16 mouse cellular contexts compared by ENCODE assay signal in the genomic region with DNA sequence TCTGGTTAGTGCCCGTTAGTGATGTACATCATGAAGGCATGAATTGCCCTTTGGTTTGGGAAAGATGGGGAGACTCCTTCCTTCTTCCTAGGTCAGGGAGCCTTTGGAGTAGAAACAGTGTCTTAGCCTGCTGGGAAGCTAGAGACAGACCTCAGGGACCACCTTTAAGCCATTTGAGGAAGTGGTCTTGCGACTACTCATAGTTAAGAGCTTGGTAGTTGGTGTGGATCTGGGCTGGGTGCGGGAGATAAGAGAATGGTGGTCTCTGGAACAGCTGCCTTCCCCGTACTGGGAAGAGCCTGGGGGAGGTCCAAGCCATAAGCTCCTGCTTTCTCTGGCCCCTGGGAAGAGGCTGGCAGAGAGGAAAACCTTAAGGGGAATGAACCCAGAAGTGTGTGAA. TPM values are rescaled to one million over a fixed set of nuclear protein-coding genes. Genes with fewer than 3 reads are reported as not detected.
DNase-seq lines count a peak whose midpoint lies in the region; ATAC-seq and TF ChIP-seq lines count a peak whose summit lies in the region.
"Had no signal": no experiment of that assay in that cellular context is flagged by ENCODE, and none has a peak within 500 bp of the region (broad histone marks: within the 10 kb centered on the region; RNA-seq: fewer than 3 reads in every experiment).

No protein-coding gene starts in this region.

- peaks cover 1% of the 10 kb centered on the region; the same call in 1 of the 2 replicates for H3K4me1 ChIP-seq in cortical plate, adult 2 months (ENCODE audit: control insufficient read depth, insufficient read depth, low read length)
- peaks cover 43% of the 10 kb centered on the region for H3K4me1 ChIP-seq in hindbrain, embryonic 16.5 days (ENCODE audit: control insufficient read depth, insufficient read depth, low read depth, low read length)
- peaks cover 28% of the 10 kb centered on the region for H3K4me1 ChIP-seq in olfactory bulb, adult 2 months (ENCODE audit: control insufficient read depth, insufficient read depth, low read length)

- no peaks in the 10 kb centered on the region for H3K36me3 ChIP-seq in hindbrain, embryonic 16.5 days (ENCODE audit: control insufficient read depth, insufficient read depth, low read length)
- H3K36me3 ChIP-seq: limb, embryonic 13.5 days had no signal

- 47% methylated on average over 4 of the region's 4 CpGs for WGBS in hindbrain, embryonic 16.5 days
- 25% methylated on average over 4 of the region's 4 CpGs for WGBS in olfactory bulb, adult 2 months

- peaks cover 13% of the 10 kb centered on the region for H3K27me3 ChIP-seq in hindbrain, embryonic 16.5 days (replicated peaks; ENCODE audit: control insufficient read depth, insufficient read depth, low read length)
- H3K27me3 ChIP-seq: CH12.LX had no signal

- H3K27ac ChIP-seq in left cerebral cortex, adult 2 months = peak overlapping the region; percentile 6; the same call in 1 of the 2 replicates
- H3K27ac ChIP-seq in cortical plate, adult 2 months (ENCODE audit: insufficient read depth, low read length) = no peak overlapping the region
- no peak overlapping the region for H3K27ac ChIP-seq in hindbrain, embryonic 16.5 days (ENCODE audit: low read depth, low read length)
- H3K27ac ChIP-seq in olfactory bulb, adult 2 months (ENCODE audit: insufficient read depth, low read depth, low read length) = no peak overlapping the region
- H3K27ac ChIP-seq: limb, embryonic 13.5 days had no signal

- H3K9ac ChIP-seq in hindbrain, embryonic 16.5 days (ENCODE audit: low read depth, low read length) = peak overlapping the region; percentile 97; the same call in 1 of the 2 replicates
- H3K9ac ChIP-seq: limb, embryonic 13.5 days had no signal

- intact Hi-C loops in left cerebral cortex, adult 2 months (cut with DNase I) = loop anchor here (5.0 kb wide), 2 partner anchors 119 to 189 kb away; no protein-coding TSS in a partner anchor

- DNase-seq in left cerebral cortex, adult 2 months (ENCODE audit: extremely low spot score in 1 of 2, low spot score in 2 of 2) = peak in 1 of 2 experiments; percentile 11
- DNase-seq in left cerebral cortex, adult 9 months (ENCODE audit: low spot score in 2 of 2) = no peak
- DNase-seq in yolk sac, embryonic 10.5 days (ENCODE audit: low spot score) = no peak
- DNase-seq: kidney, postnatal 25 days; lung, adult 2 months; right cerebral cortex, adult 18-20 months; thymus, postnatal 36 days had no signal

- peak overlapping the region; percentile 81 for H3K4me3 ChIP-seq in left cerebral cortex, adult 2 months
- peak overlapping the region; percentile 81 for H3K4me3 ChIP-seq in cortical plate, adult 2 months (ENCODE audit: insufficient read depth, low read length)
- peak overlapping the region; percentile 89 for H3K4me3 ChIP-seq in hindbrain, embryonic 16.5 days (ENCODE audit: low read length)
- H3K4me3 ChIP-seq in olfactory bulb, adult 2 months (ENCODE audit: insufficient read depth, low read depth, low read length) = peak overlapping the region; percentile 64

- no peak for TF ChIP-seq CTCF in left cerebral cortex, adult 2 months (IDR thresholded peaks at IDR 0.05)
- TF ChIP-seq CTCF in cortical plate, adult 2 months (IDR thresholded peaks at IDR 0.05; ENCODE audit: extremely low read depth, insufficient read depth, low read length) = no peak
- TF ChIP-seq CTCF in olfactory bulb, adult 2 months (IDR thresholded peaks at IDR 0.05; ENCODE audit: insufficient read depth, low read depth, low read length) = no peak

- peak overlapping the region; percentile 83 for H3K4me2 ChIP-seq in hindbrain, embryonic 16.5 days (ENCODE audit: low read length)
- H3K4me2 ChIP-seq: limb, embryonic 13.5 days had no signal

- no peak for ATAC-seq in hindbrain, embryonic 16.5 days
- ATAC-seq in granulocyte monocyte progenitor cell, adult 5-6 weeks (replicated peaks; ENCODE audit: poor library complexity, severe bottlenecking) = no peak
- ATAC-seq: intestine, postnatal 0 days had no signal

- no peak for TF ChIP-seq POLR2A in cortical plate, adult 2 months (IDR thresholded peaks at IDR 0.05; ENCODE audit: extremely low read depth, insufficient read depth, low read length)
- TF ChIP-seq POLR2A in olfactory bulb, adult 2 months (IDR thresholded peaks at IDR 0.05; ENCODE audit: insufficient read depth, low read depth, low read length) = no peak

- H3K9me3 ChIP-seq in hindbrain, embryonic 16.5 days (ENCODE audit: control insufficient read depth, low read length) = no peaks in the 10 kb centered on the region
- H3K9me3 ChIP-seq: limb, embryonic 13.5 days had no signal

RNA-seq across cellular contexts. Expression of a gene that starts 2.3 kb away (rescaled TPM):
- total RNA-seq in left cerebral cortex, adult 2 months (2021) = 100 to 1,000 TPM; 140 to 149 TPM
- polyA plus RNA-seq in cortical plate, adult 2 months (2012; rRNA removed) = 80.3 and 85.7 TPM in 2 replicates
- 13.4 and 14.5 TPM in 2 replicates for polyA plus RNA-seq in hindbrain, embryonic 16.5 days (2015; fragmentation: Nextera tagmentation; extraction: Ambion mirVana)
- 47.6 and 146 TPM in 2 replicates for polyA plus RNA-seq in olfactory bulb, adult 2 months (2012; ENCODE audit: insufficient read depth, insufficient read length, low replicate concordance, missing spikeins)
- total RNA-seq in granulocyte monocyte progenitor cell, adult 5-6 weeks (2014; fragmentation: Nextera tagmentation) = 2.9 TPM in 1 of 2 replicates, not detected in the other
- total RNA-seq in granulocyte monocyte progenitor cell, adult 5-6 weeks (2017) = 0.09 TPM in 1 of 2 replicates, not detected in the other
- polyA plus RNA-seq: heart, postnatal 0 days had no signal

RNA-seq across cellular contexts. Expression of a gene that starts 22.3 kb away (rescaled TPM):
- total RNA-seq in left cerebral cortex, adult 2 months (2021) = under 1 TPM in 1 of 2 experiments, not detected in 1; 0.30 TPM
- polyA plus RNA-seq in cortical plate, adult 2 months (2012; rRNA removed) = 0.10 and 0.25 TPM in 2 replicates
- polyA plus RNA-seq in hindbrain, embryonic 16.5 days (2015; fragmentation: Nextera tagmentation; extraction: Ambion mirVana) = 0.19 and 1.9 TPM in 2 replicates
- not detected in 2 replicates for polyA plus RNA-seq in olfactory bulb, adult 2 months (2012; ENCODE audit: insufficient read depth, insufficient read length, low replicate concordance, missing spikeins)
- not detected in 2 replicates for total RNA-seq in granulocyte monocyte progenitor cell, adult 5-6 weeks (2014; fragmentation: Nextera tagmentation)
- not detected in 2 replicates for total RNA-seq in granulocyte monocyte progenitor cell, adult 5-6 weeks (2017)
- total RNA-seq: adrenal gland, adult 18-20 months; CH12.LX had no signal
- polyA plus RNA-seq: heart, postnatal 0 days; intestine, postnatal 0 days had no signal
